Mouse (Mus musculus) ES-CJ7 (cell line): ENCODE data around the gene Styk1.

Source experiments
- DNase-seq: peaks from one replicate; pipeline ENCODE4 v3.0.0; 2011; ENCODE audit warnings: low read depth, low spot score

The Styk1 gene

DNA sequence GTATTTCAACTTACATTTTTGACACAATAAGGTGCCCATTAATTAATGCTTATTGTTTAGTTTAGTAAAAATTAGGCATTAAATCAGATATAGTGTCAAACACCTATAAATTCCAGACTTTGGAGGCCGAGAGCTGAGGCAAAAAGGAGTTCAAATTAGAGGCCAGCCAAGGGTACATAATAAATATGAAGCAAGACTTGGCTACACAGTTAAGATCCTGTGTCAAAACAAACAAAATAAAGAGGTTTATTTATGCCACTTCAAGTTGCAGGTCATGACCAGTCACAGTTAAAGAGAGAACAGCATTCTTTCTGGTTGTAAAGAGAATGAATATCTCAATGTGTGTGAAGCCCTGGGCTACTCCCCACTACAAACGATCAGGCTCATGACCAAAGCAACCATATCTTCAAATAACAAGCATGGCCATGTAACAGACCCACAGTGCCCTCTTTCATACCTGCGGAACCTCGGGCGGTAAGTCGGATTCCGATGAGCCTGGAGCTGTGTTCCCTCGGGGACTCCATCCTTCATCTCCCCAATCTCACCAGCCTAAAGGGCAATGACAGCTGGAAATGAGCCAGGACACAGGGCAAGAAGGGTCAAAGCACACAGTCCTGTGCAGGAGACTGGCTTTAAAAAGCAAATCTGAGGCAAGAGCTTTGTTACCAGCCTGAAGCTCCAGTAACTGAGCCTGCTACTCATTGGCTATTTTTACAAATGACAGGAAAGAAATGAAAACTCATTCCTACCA, 16.6 kb upstream of the Styk1 start:
- DNase-seq = no peak

DNA sequence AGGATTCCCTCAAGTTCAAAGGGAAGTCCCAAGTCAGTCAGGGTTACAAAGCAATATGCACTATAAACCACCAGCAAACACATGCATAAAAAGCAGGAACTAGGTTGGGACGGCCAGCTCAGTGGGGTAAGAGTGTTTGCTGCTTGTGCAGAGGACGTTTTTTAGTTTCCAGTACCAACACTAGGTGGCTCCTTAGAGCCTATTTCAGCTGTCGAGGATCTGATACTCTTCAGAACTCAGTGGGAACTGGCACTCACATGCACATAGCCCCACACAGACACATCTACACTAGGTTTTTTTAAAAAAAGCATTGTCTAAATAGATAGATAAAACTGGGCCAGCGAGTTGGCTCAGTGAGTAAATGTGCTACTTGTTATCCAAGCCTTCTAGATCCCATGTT, 13.7 kb upstream of the Styk1 start:
- peak; percentile 69 for DNase-seq

DNA sequence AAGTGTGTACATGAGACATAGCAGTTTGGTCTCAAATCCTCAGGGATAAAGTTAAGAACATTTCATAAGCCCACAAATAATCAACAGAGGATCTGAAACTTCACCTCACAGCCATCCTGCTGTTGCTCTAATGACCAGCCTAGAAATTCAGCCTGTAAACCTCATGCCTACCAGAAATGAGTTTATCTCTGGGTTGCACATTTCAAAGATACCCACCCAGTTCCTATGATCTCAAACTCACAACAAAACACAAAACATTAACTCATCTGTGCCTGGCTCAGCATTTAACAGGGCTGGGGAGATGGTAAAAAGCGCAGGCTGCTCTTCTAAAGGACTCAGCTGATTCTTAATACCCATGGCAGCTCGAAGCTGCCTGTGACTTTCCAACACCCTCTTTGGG, 11.0 kb upstream of the Styk1 start:
- no peak for DNase-seq

DNA sequence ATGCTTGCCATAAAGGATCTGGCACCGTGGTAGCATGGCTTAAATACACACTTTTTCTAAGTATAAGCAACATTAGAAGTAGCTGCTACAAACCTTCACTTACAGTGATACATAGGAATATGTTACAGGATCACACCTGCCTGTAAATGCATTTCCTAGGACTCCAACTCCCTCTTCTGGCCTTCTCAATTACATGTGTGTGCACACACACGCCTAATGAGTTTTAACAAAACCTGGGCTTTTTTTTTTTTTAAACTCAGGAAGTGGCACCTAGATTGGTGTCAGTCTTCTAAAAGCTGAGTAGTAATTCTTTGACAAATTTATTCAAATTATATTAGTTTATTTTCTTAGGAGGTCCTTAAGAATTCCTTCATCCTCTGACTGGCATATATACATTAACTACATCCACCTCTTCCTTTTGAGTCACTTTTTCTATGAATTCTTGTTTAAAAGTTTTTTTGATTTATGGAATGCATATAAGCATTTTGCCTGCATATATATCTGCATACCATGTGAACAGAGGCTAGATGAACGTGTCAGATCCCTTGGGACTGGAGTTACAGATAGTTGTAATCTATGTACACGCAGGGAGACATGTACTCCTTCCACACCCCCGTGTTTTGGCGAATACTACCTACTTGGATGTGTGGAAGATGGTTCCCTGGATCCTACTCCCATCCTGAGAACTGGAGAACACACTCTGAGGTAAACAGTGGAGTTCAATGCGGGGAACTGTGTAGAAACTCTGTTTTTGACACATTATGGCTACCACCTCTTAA, 9.8 kb upstream of the Styk1 start:
- no peak for DNase-seq

DNA sequence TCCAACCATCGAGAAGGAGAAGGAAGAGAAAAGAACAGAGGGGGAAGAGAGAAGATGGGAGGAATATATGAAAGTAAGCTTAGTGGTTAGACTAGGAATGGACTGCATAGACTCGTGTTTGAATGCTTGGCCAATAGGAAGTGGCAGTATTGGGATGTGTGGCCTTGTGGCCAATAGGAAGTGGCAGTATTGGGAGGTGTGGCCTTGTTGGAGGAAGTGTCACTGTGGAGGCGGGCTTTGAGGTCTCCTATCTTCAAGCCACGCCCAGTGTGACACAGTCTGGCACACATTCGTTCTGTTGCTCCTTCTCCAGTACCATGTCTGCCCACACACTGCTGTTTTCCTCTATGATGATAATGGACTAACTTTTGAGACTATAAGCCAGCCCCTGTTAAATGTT, 7.3 kb upstream of the Styk1 start:
- DNase-seq = peak; percentile 78

DNA sequence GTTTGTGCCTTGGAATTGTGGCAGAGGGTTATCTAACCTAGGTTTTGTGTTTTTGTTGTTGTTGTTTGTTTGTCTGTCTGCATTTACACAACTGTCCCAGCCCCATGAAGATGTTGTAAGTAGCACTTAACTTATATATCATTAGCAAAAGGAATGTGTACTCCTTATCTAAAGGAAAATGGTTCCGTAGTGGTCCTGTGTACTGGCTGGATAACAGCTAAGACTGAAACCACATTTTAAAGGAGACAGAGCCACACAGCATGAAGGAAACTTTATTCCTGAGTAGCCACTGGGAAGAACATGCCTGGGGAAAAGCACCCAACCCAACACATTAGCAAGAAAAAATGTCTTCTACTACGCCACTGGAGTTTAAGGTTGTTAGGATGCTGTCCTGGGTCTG, 6.1 kb upstream of the Styk1 start:
- DNase-seq = no peak

DNA sequence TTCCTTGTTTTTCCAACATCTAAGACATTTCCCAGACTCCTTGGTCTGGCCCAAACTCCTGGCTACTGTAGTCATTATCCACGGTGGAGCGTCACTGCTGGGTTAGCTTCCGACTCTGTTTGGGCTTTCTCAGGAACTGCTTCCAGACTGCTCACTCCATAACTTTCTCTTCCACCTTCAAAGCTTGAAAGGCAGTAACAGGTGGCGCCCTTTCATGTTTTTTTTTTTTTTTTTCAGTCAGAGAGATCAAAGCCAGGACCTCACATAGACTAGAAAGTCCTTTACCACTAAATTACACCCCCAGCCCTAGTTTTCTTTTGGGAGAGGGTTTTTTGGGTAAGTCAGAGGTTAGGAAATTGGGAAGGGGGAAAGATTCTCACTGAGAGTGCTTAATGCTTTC, 1.5 kb upstream of the Styk1 start:
- DNase-seq = no peak

DNA sequence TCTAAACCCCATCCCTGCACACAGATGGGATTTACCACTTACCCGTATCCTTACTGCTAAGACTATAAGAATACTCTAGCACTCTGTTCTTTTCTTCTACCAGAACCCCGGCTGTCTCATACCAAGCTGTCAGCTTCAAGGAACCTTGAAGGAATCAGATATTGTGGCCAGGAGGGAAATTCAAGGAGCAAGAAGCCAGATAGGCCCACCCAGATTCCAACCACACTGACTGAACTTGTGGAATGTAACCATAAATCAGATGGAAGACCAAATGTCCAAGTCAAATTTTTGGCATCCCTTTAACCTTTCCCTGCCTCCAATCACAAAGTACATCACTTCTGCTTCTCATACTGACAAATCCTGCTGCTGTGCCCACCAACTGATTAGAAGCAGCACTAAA, 6.4 kb downstream of the Styk1 start:
- DNase-seq = no peak

DNA sequence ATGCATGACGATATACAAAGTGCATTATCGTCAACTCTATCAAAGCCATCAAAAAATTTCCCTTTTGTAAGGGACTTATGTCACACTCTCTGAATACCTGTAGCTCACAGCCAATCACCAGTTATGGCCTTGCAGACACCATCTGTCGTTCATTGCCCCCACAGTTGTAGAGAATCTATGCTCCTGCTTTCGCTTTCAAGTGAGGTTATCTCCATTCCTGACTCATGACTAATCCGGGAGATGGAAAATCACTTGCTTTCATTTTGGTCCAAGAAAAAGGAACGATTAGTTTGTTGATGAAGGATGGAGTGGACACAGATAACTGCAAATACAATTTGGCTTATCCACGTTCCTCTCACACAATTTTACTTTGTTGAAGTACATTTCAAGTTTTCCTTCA, 9.1 kb downstream of the Styk1 start:
- DNase-seq = no peak

DNA sequence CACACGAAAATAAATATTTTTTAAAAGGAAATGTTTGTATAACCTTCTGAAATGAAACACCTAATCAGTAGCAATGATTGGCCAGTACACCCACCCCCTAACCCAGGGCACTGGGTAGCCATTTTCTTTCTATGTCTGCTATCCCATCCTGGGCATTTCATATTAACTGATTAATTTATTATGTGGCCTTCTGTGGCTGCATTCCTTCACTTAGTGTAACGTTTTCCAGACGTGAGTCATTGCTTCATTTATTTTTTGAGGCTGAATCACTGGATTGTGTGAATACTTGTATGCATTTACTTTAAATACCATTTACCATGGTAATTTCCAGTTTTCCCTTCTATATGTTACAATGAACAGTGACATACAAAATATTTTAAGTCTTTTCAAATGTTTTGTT, 13.3 kb downstream of the Styk1 start:
- DNase-seq = no peak

DNA sequence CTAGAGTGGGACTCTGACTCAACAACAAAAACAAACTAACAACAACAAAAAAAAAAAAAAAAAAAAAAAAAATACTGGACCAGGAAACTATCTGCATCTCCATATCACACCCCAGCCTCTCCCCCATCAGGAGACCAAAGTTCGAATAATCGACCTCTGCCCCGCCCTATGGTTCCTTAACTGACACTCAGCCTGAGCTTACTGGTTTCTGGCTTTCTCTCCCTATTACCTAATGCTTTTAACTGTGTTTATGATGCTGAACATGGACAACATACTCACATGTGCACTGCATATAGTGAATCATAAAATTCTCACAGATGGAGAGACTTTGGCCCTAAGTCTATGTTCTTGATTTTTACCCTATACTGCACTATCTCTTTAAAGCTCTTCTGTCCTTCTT, 14.1 kb downstream of the Styk1 start:
- DNase-seq = no peak

DNA sequence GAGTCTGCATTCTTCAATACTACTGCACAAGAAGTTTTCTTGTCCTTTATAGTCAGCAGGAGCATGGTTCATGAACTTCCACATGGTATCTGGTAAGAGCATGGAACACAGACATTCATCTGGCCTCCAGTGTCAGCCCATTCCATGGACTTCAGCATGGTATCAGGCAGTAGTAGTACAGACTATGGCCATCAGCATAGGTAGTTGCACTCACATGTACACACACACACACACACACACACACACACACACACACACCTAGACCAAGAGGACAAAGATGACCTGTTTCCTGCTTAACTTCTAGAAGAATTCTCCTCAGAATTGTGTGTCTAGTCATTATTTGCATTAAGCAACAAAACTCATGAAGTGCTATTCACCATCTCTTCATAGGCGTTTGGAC, 14.6 kb downstream of the Styk1 start:
- no peak for DNase-seq

DNA sequence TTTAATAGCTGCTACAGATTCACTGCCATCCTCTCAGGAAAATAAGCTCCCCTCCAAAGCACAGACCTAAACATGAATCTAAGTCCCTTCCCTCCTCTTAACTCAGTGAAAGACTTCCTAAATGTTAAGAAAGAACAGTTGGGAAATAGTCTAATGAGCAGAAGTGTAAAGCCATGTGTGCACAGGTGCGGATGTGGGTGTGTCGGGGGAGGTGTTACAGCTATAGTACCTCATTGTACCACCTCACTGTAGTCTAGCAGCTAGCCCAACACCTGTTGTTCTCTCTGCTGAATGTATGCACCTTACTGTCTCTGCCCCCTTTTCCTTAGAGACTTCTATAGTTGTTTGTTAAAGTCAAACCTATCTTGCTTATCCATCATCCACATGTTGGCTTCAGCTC, 26.3 kb downstream of the Styk1 start:
- no peak for DNase-seq

DNA sequence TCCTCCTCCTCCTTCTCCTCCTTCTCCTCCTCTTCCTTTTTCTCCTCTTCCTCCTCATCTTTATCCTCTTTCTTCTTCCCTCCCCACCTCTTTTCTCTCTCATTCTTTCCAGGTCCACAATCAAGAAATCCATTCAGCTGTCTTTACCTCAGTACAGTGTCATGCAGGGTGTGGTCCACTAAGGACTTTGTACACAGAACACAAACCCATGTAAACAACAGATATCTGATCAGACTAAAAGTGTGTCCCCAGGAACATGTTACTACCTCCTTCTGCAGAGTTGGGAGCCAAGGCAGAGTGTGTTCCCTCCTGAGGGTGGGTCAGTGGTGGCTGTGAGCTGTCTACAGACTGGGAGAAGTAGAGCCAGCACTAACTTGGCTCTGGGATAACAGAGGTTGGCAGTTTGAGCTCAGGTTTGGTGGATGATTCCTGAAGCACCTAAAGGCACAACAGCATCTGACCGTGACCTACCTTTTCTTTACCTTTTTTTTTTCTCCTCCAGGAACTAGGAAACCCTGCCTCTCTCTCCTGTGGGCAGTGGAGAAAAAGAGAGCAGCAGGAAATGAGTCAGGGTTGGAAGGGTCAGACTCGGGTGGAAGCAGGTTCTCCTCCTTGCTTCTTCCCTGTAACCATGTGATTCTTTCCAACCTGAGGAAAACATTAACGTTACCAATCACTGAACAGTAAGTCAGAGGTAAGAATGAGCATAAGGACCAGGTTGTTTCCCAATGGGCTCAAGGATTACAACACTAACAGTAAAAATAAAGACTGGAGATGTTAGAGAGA, 31.4 kb downstream of the Styk1 start:
- no peak for DNase-seq

DNA sequence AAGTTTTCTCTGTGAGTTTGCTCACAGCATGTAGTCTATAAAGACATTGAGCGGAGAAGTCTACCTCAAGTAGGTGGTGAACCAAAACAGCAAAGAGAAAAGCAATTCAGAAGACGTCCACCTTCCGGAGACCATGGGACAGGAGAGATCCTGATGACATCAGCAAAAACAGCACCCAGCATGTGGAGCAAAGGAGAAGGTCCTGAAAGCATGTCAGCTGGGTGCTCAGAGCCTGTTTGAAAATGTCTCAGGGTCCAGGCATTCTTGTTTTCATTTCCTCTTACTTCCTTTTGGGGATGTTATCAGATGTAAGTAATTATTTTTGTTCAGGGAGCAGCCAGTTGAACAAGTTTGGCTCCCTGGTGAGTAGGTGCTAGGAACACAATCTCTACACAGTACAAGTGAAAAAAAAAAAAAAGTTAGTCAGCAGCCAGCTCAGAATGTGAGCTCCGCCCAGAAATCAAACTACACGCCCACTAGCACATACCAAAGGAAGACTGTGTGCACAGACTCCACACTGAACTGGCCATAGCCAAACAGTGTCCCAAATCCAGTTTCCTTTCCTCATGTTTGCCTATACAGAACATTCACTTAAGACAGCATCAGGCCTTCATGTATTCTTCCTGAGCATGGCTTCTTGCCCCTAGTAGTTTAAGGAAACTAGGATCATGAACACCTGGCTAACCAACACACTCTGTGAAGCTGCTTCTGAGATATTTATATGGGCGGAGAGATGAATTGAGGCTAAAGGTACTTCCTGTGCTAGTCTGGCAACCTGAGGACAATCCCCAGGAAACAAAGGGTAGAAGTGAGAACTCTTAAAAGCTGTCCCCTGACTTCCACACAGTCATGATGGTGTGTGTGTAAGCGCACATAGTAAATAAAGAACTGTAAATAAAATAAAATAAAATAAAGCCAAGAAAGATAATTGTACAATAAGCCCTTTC, 37.0 kb downstream of the Styk1 start:
- peak; percentile 15 for DNase-seq

DNA sequence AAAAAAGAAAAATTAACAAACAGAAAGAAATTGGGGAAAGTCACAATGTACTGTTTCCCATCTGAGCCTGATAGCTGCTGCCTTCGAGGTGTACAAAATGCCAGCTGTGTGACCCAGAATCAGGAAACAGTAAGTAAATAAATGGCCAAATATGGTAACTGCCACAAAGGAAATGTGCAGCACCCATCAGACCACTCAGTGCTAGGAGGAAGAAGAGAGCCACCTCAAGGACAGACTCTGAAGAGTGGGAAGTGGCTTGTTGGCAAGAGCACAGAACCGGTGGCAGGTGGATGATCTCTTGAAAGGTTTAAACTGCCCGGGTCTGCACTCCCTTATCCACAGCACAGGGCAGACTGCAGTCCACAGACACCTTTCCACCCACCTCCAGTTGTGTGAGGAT, 45.4 kb downstream of the Styk1 start:
- DNase-seq = no peak

DNA sequence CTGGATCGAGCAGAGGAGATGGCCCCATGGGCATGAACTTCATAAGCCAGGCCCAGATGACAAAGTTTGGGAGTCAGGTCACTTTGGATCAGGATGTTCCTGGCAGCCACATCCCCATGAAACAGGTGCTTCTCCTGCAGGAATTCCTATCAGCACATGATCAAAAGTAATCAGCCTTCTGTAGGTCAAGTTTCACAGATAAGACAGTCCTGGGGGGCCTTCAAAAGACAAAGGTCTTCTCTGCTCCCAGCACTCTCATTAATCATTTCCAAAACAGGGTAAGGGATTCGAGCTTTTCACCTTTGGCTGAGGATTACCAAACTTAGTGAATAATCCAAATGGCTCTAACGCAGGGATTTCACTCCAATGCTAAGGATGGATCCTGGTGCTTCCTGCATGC, 48.6 kb downstream of the Styk1 start:
- DNase-seq = no peak

DNA sequence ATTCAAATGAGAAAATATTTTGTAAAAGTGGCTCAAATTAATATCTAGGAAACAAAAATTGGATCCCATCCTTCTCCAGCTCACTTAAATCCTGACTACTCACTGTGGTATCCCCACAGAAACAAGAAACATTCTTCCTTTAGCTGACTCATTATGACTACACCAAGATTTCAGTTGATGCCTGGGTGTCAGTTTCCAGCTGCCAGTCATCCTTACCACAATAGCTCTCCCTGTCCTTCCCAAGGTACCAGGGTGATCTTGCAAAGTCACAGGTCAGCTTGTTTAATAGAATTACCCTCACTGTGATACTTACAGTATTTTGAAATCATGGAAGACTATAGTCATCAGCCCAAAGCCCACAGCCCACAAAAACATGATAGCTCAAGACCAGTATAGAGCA, 54.9 kb downstream of the Styk1 start:
- no peak for DNase-seq

DNA sequence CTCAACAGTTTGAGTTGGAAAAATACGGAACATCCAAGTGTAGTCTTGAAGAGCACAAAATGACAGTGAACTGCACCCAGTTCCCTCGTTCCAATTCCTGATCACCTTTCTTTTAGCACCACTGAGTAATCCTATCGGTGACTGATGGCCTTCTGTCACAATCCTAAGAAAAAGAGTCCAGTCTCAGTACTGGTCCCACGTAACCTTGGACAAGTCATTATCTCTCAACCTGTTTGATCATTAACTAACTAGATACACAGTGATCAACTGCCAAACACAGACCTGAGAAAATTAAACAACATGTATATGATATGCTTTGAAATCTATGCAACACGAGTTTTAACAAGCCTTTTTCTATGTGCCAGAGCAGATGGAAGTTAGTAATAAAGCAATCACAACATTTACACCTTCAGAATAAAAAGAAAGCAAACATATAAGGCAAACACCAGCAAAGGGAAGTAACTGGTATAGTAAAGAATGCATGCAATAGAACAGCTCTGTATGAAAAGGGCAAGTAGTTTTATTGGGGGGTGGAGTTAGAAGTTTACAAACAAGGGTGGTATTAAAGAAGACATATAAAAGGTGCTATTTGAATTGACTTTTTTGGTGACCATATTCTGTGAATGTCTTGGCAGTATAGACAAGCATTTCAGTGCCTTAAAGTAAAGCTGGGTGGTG, 58.8 kb downstream of the Styk1 start:
- DNase-seq = no peak

DNA sequence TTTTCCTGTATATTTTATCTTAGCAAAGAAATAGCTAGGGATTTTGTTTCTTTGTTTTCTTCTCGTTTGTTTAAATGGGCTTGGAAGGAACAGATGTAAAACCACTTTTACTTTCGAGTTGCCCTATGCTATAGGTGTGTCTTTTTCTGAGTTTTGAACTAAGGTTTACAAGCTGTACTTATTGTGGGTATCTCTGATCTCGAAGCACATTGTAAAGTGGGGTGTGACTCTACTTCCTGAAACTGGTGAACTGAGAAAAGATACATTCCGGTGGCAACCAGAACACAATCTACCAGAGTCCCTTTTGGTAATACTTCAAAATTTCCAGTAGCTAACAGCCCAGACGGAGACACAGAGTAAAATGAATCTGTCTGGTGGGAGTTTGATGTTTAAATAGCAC, 59.5 kb downstream of the Styk1 start:
- no peak for DNase-seq
